Mouse (Mus musculus): ENCODE data around the gene Ubqln1. TPM values are rescaled to one million over a fixed set of nuclear protein-coding genes. Genes with fewer than 3 reads are reported as not detected.
A peak's percentile ranks its signal among the peaks of the same experiment; 100 is the strongest.

Ubqln1 gene
- total RNA-seq, 2 experiments from 2014 or later, result 128 to 135 TPM

DNA sequence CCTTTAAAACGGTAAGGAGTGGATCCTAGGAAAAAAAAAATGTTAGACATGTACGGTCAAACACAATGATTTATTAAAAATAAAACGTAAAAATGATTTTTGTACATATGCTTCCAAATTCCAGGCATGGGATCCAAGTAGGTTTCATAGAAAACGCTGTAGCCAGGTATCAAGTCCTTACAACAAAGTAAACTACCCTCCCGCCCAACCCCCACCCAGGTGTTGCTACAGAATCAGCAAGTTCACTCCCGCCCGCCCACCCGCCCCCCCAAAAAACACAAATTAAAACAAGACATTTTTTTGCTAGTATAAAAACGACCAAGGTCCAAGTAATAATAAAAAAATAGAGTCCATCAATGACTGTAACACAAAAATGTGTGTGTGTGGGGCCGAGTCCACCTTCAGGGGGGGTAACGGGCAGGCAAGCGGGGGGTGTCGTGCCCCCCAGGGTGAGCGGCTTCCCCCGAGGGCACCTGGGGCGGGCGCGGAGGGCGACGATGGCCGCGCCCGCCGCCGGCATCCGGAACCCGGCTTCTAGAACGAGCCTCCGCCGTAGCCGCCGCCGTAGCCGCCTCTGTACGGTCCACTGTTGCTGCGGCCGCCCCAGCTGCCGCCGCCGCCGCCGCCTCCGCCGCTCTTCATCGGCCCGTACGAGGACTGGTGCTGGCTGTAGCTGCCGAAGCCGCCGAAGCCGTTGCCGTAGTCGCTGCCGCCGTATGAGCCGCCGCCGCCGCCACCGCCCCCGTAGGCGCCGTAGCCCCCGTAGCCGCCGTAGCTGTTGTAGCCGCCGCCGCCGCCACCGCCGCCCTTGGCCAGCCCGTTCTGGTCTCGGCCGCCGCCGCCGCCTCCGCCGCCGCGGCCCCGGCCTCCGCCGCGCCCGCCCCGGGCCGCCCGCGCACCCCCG lies 88.3 kb downstream of the Ubqln1 start:
- intact Hi-C loops (cut with DNase I), result no loop called here
- peak in 1 of 2 experiments; percentile 40 for DNase-seq (ENCODE audit: extremely low spot score in 1 of 2, low spot score in 2 of 2)

Other genes starting within 250 kb of the Ubqln1 start
- 10 to 100 TPM; 24.2 to 24.3 TPM for gene Klhl3, start 102.1 kb downstream of the Ubqln1 start, total RNA-seq (2021)
- gene Hnrnpa0, start 87.1 kb downstream of the Ubqln1 start, total RNA-seq (2021), result 100 to 1,000 TPM; 146 to 151 TPM
- gene Idnk, start 58.0 kb downstream of the Ubqln1 start, total RNA-seq (2021), result 10 to 100 TPM; 22.3 to 25.1 TPM
- gene Gkap1, start 60.0 kb upstream of the Ubqln1 start, total RNA-seq (2021), result 10 to 100 TPM; 17.9 to 22.6 TPM
- 1 to 10 TPM; 2.0 to 3.6 TPM for gene Kif27, start 143.5 kb upstream of the Ubqln1 start, total RNA-seq (2021)
- gene 2210016F16Rik, start 169.6 kb upstream of the Ubqln1 start, total RNA-seq (2021), result 1 to 10 TPM; 4.7 to 5.6 TPM
- gene Rmi1, start 186.6 kb upstream of the Ubqln1 start, total RNA-seq (2021), result 10 to 100 TPM; 14.5 to 14.7 TPM
- 100 to 1,000 TPM; 729 to 758 TPM for gene Hnrnpk, start 187.7 kb upstream of the Ubqln1 start, total RNA-seq (2021)

All from left cerebral cortex, postnatal 10 days (tissue).